Comparison of ENCODE assay signal across 28 mouse cellular contexts in genomic region chr17:87269454-87269853, GRCm38 (mm10).
"Had no signal": no experiment of that assay in that cellular context is flagged by ENCODE, and none has a peak within 500 bp of the region (broad histone marks: within the 10 kb centered on the region; RNA-seq: fewer than 3 reads in every experiment).

No protein-coding gene starts in this region.

- H3K9me3 ChIP-seq: heart, embryonic 10.5 days; intestine, embryonic 15.5 days; kidney, embryonic 15.5 days; limb, embryonic 13.5 days; limb, embryonic 15.5 days; liver, embryonic 12.5 days had no signal

- ATAC-seq: hindbrain, embryonic 16.5 days; inflammation-experienced regulatory T-cells, adult 6 months; intestine, embryonic 15.5 days; liver, embryonic 12.5 days had no signal

- H3K4me3 ChIP-seq: gastrocnemius, adult 2 months; heart, embryonic 10.5 days; heart, embryonic 12.5 days; hindbrain, embryonic 10.5 days; hindbrain, embryonic 12.5 days; intestine, embryonic 15.5 days; kidney, embryonic 15.5 days; limb, embryonic 13.5 days; limb, embryonic 15.5 days; liver, embryonic 12.5 days had no signal

- H3K4me2 ChIP-seq: heart, embryonic 12.5 days; hindbrain, embryonic 12.5 days; hindbrain, embryonic 14.5 days; intestine, embryonic 15.5 days; kidney, embryonic 15.5 days; limb, embryonic 13.5 days; limb, embryonic 15.5 days; liver, embryonic 12.5 days had no signal

- H3K9ac ChIP-seq: heart, embryonic 12.5 days; hindbrain, embryonic 12.5 days; hindbrain, embryonic 14.5 days; intestine, embryonic 15.5 days; kidney, embryonic 15.5 days; limb, embryonic 13.5 days; limb, embryonic 15.5 days; liver, embryonic 12.5 days; liver, embryonic 14.5 days had no signal

- H3K27ac ChIP-seq: gastrocnemius, adult 2 months; heart, embryonic 10.5 days; hindbrain, embryonic 10.5 days; hindbrain, embryonic 12.5 days; hindbrain, embryonic 14.5 days; intestine, embryonic 15.5 days; kidney, embryonic 15.5 days; kidney, postnatal 0 days; limb, embryonic 13.5 days; limb, embryonic 15.5 days; liver, embryonic 12.5 days; liver, embryonic 14.5 days had no signal

- H3K36me3 ChIP-seq: heart, embryonic 10.5 days; heart, embryonic 12.5 days; hindbrain, embryonic 12.5 days; intestine, embryonic 15.5 days; kidney, embryonic 15.5 days; limb, embryonic 13.5 days; limb, embryonic 15.5 days; liver, embryonic 12.5 days had no signal

- DNase-seq: gastrocnemius, adult 2 months; gastrocnemius, postnatal 10 days; gastrocnemius, postnatal 25 days; heart, adult 18-20 months; heart, postnatal 10 days; heart, postnatal 4 days; kidney, adult 11 months; kidney, adult 2 months; kidney, adult 9 months; kidney, postnatal 14 days; kidney, postnatal 36 days; layer of hippocampus, adult 9-11 months; layer of hippocampus, postnatal 36 days; left cerebral cortex, postnatal 4 days had no signal

- H3K27me3 ChIP-seq: intestine, embryonic 15.5 days; limb, embryonic 13.5 days; limb, embryonic 15.5 days had no signal
